Mouse (Mus musculus) midbrain, embryonic 16.5 days (tissue): ENCODE results near the gene Rragd. TPM values are rescaled to one million over a fixed set of nuclear protein-coding genes. Genes with fewer than 3 reads are reported as not detected.

ENCODE experiments used
- ATAC-seq: fragments of 200-750 bp; cut with Nextera tagmentation; 2 replicates; pipeline ENCODE4 v1.8.0; 2017; ENCODE audit warnings: moderate TSS enrichment
- H3K27ac ChIP-seq: fragments of 300-500 bp; sonication (generic); 2 replicates; pipeline ENCODE4 v1.5.1; 2014; ENCODE audit warnings: mild to moderate bottlenecking, low read length, mixed read lengths
- H3K27me3 ChIP-seq: fragments of 300-500 bp; sonication (generic); 2 replicates; pipeline ENCODE4 v1.6.1; 2014; ENCODE audit warnings: low read depth, low read length, mixed read lengths; ENCODE audit not compliant: control insufficient read depth, insufficient read depth
- H3K36me3 ChIP-seq: fragments of 300-500 bp; sonication (generic); 2 replicates; pipeline ENCODE4 v1.6.1; 2014; ENCODE audit warnings: mild to moderate bottlenecking, low read length, moderate library complexity, mixed read lengths; ENCODE audit not compliant: control insufficient read depth, insufficient read depth
- H3K4me1 ChIP-seq: fragments of 300-500 bp; sonication (generic); 2 replicates; pipeline ENCODE4 v1.6.1; 2014; ENCODE audit warnings: mild to moderate bottlenecking, low read length, mixed read lengths; ENCODE audit not compliant: control insufficient read depth, insufficient read depth
- H3K4me2 ChIP-seq: fragments of 300-500 bp; sonication (generic); 2 replicates; pipeline ENCODE4 v1.6.1; 2014; ENCODE audit warnings: mild to moderate bottlenecking, low read length, mixed read lengths
- H3K4me3 ChIP-seq: fragments of 300-500 bp; sonication (generic); 2 replicates; pipeline ENCODE4 v1.5.1; 2014; ENCODE audit warnings: low read depth, mild to moderate bottlenecking, low read length, moderate library complexity, mixed read lengths
- H3K9ac ChIP-seq: fragments of 300-500 bp; sonication (generic); 2 replicates; pipeline ENCODE4 v1.6.1; 2014; ENCODE audit warnings: low read depth, low read length, mixed read lengths
- H3K9me3 ChIP-seq: fragments of 300-500 bp; sonication (generic); replicated peaks from 2 replicates; pipeline ENCODE4 v1.6.1; 2014; ENCODE audit warnings: mild to moderate bottlenecking, low read length, mixed read lengths; ENCODE audit not compliant: control insufficient read depth, poor library complexity, severe bottlenecking
- WGBS: fragments of 180-500 bp; shearing (Covaris S2); extraction: QIAGEN DNeasy Blood & Tissue Kit; methylation state at CpG from one replicate; pipeline ENCODE4 v1.1.7; 2014; 5-methylcytosine and 5-hydroxymethylcytosine counted together
- polyA plus RNA-seq: library from polyadenylated mRNA; unstranded; fragments of >200 nt; fragmentation: Nextera tagmentation; extraction: Ambion mirVana; gene quantifications from 2 replicates; pipeline ENCODE4 v1.2.1, GENCODE M21; 2015

Rragd gene
- polyA plus RNA-seq, 1 experiment from 2014 or later = 38.3 TPM

GRCm38 (mm10) chr4:33024420-33024819 is 41.6 kb downstream of the Rragd start:
- WGBS = 81% methylated on average over 8 of the region's 8 CpGs

GRCm38 (mm10) chr4:33029104-33029503 is 46.3 kb downstream of the Rragd start:
- Histone ChIP-seq H3K9me3 (no peaks in the 10 kb centered on the region), H3K4me3 (no peak overlapping the region), H3K27me3 (no peaks in the 10 kb centered on the region), H3K27ac (no peak overlapping the region), H3K36me3 (peaks cover 2% of the 10 kb centered on the region; the same call in 1 of the 2 replicates), H3K9ac (no peak overlapping the region), H3K4me2 (no peak overlapping the region), H3K4me1 (peaks cover 27% of the 10 kb centered on the region)
- 91% methylated on average over 7 of the region's 7 CpGs for WGBS
- no peak for ATAC-seq

More at GRCm38 (mm10) chr4:33024420-33024819, 41.6 kb downstream of the Rragd start:
- peaks cover 2% of the 10 kb centered on the region; the same call in 1 of the 2 replicates for H3K36me3 ChIP-seq
- no peak overlapping the region for H3K4me3 ChIP-seq
- no peak overlapping the region for H3K27ac ChIP-seq
- no peak overlapping the region for H3K9ac ChIP-seq
- H3K27me3 ChIP-seq = no peaks in the 10 kb centered on the region
- ATAC-seq = no peak
- H3K9me3 ChIP-seq = no peaks in the 10 kb centered on the region
- H3K4me2 ChIP-seq = no peak overlapping the region
- no peaks in the 10 kb centered on the region for H3K4me1 ChIP-seq

- H3K27ac ChIP-seq = peak overlapping the region; percentile 97
- no peaks in the 10 kb centered on the region for H3K27me3 ChIP-seq
- peaks cover 5% of the 10 kb centered on the region for H3K36me3 ChIP-seq
- WGBS = 1% methylated on average over 55 of the region's 55 CpGs
- peak; percentile 86 for ATAC-seq
- H3K9ac ChIP-seq = peak overlapping the region; percentile 97
- peak overlapping the region; percentile 59 for H3K4me3 ChIP-seq
- no peaks in the 10 kb centered on the region for H3K9me3 ChIP-seq
- H3K4me1 ChIP-seq = peaks cover 27% of the 10 kb centered on the region
- peak overlapping the region; percentile 84 for H3K4me2 ChIP-seq
Measured at GRCm38 (mm10) chr4:33030264-33031194, 47.7 kb downstream of the Rragd start.

GRCm38 (mm10) chr4:33031195-33031960 is 48.5 kb downstream of the Rragd start, which contains the start of gene Ube2j1:
TSS of gene Ube2j1 (plus strand) at chr4:33031416.
- ATAC-seq = peak; percentile 98
- no peaks in the 10 kb centered on the region for H3K27me3 ChIP-seq
- peak within 1 kb of the TSS; percentile 97 for H3K27ac ChIP-seq
- peak within 1 kb of the TSS; percentile 97 for H3K9ac ChIP-seq
- peak within 1 kb of the TSS; percentile 59 for H3K4me3 ChIP-seq
- peaks cover 6% of the 10 kb centered on the region for H3K36me3 ChIP-seq
- H3K4me2 ChIP-seq = peak within 1 kb of the TSS; percentile 84
- WGBS = under 1% methylated on average over 98 of the region's 123 CpGs
- peaks cover 27% of the 10 kb centered on the region for H3K4me1 ChIP-seq
- no peaks in the 10 kb centered on the region for H3K9me3 ChIP-seq

GRCm38 (mm10) chr4:33032045-33032444 is 49.2 kb downstream of the Rragd start:
- Histone ChIP-seq H3K4me3 (peak overlapping the region; percentile 59), H3K4me2 (peak overlapping the region; percentile 75), H3K27ac (peak overlapping the region; percentile 97; the same call in 1 of the 2 replicates), H3K4me1 (peaks cover 27% of the 10 kb centered on the region), H3K36me3 (peaks cover 8% of the 10 kb centered on the region), H3K9ac (peak overlapping the region; percentile 97), H3K27me3 (no peaks in the 10 kb centered on the region), H3K9me3 (no peaks in the 10 kb centered on the region)
- 3% methylated on average over 4 of the region's 4 CpGs for WGBS
- ATAC-seq = no peak

GRCm38 (mm10) chr4:33033515-33033914 is 50.7 kb downstream of the Rragd start:
- Histone ChIP-seq H3K27ac (no peak overlapping the region), H3K4me3 (no peak overlapping the region), H3K36me3 (peaks cover 11% of the 10 kb centered on the region; the same call in 1 of the 2 replicates), H3K9ac (no peak overlapping the region), H3K4me1 (peaks cover 27% of the 10 kb centered on the region), H3K27me3 (no peaks in the 10 kb centered on the region), H3K4me2 (no peak overlapping the region), H3K9me3 (no peaks in the 10 kb centered on the region)
- ATAC-seq = no peak
- WGBS = 89% methylated on average over 6 of the region's 6 CpGs

GRCm38 (mm10) chr4:33039826-33040225 is 57.0 kb downstream of the Rragd start:
- Histone ChIP-seq H3K9me3 (no peaks in the 10 kb centered on the region), H3K27ac (no peak overlapping the region), H3K4me3 (no peak overlapping the region), H3K36me3 (peaks cover 28% of the 10 kb centered on the region), H3K27me3 (no peaks in the 10 kb centered on the region), H3K4me2 (no peak overlapping the region), H3K4me1 (no peaks in the 10 kb centered on the region), H3K9ac (no peak overlapping the region)
- ATAC-seq = no peak
- 93% methylated on average over 4 of the region's 4 CpGs for WGBS

- H3K9me3 ChIP-seq = no peaks in the 10 kb centered on the region
- H3K36me3 ChIP-seq = peaks cover 36% of the 10 kb centered on the region
- H3K27me3 ChIP-seq = no peaks in the 10 kb centered on the region
- H3K27ac ChIP-seq = no peak overlapping the region
- no peak overlapping the region for H3K9ac ChIP-seq
- no peak for ATAC-seq
- H3K4me1 ChIP-seq = no peaks in the 10 kb centered on the region
- no peak overlapping the region for H3K4me3 ChIP-seq
- 99% methylated on average over 11 of the region's 11 CpGs for WGBS
- no peak overlapping the region for H3K4me2 ChIP-seq
Measured at GRCm38 (mm10) chr4:33049601-33050000, 66.8 kb downstream of the Rragd start.
